Mouse (Mus musculus): ENCODE results near the gene Atp2a1. TPM values are rescaled to one million over a fixed set of nuclear protein-coding genes. Genes with fewer than 3 reads are reported as not detected.
"Not testable (repeated sequence)": the region's sequence is repeated elsewhere in the genome, so short reads cannot be mapped to it uniquely, and the experiment has no call there.

Gene Atp2a1
- polyA plus RNA-seq, 1 experiment from 2014 or later: not detected

DNA sequence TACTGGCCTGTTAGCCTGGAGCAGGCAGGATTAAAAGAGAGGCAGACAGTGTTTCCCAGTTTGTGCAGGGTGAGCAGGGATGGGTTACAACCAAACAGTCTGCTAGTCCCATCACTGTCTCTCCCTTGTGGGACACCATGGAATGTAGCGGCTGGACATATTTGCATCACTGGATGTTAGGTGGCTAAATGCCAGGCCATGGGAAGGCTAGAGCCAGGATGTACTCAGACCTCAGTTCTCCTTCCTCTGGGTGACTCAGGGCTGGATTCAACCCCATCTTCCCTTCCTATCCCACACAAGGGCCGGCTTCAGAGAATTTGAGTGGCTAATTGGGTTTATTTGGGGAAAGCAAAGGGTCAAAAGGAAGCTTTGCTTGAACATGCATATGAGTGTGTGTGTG, 54.2 kb downstream of the Atp2a1 start:
- Histone ChIP-seq H3K9me3 (ENCODE audit: control insufficient read depth, low read length) (no peaks in the 10 kb centered on the region), H3K36me3 (ENCODE audit: control insufficient read depth, insufficient read depth, low read length) (no peaks in the 10 kb centered on the region), H3K4me3 (ENCODE audit: low read depth, low read length) (no peak overlapping the region), H3K27me3 (ENCODE audit: control insufficient read depth, insufficient read depth, low read length) (no peaks in the 10 kb centered on the region), H3K4me2 (ENCODE audit: low read depth, low read length, severe bottlenecking) (no peak overlapping the region), H3K4me1 (replicated peaks; ENCODE audit: control insufficient read depth, insufficient read depth, low read length) (no peaks in the 10 kb centered on the region), H3K9ac (ENCODE audit: low read length) (no peak overlapping the region), H3K27ac (ENCODE audit: low read depth, low read length) (no peak overlapping the region)
- DNase-seq (ENCODE audit: low spot score) (no peak), ATAC-seq (replicated peaks; ENCODE audit: low FRiP score) (no peak)
- WGBS: 83% methylated on average over 2 of the region's 2 CpGs

DNA sequence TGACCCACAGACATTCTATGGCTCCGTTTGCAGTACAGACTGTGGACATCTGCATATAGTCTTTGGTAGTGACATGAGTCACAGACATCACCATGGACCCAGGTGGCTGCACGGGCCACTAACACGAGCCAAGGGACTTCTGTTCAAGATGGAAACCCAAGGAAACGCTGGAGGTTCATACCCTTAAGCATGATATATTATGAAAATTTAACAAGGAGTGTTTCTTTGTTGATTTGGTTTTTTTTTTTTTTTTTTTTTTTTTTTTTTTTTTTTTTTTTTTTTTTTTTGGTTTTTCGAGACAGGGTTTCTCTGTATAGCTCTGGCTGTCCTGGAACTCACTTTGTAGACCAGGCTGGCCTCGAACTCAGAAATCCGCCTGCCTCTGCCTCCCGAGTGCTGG, 60.4 kb downstream of the Atp2a1 start:
- H3K9ac ChIP-seq (ENCODE audit: low read length); H3K27ac ChIP-seq (ENCODE audit: low read depth, low read length); DNase-seq (ENCODE audit: low spot score); H3K27me3 ChIP-seq (ENCODE audit: control insufficient read depth, insufficient read depth, low read length); H3K4me2 ChIP-seq (ENCODE audit: low read depth, low read length, severe bottlenecking); H3K36me3 ChIP-seq (ENCODE audit: control insufficient read depth, insufficient read depth, low read length); H3K4me3 ChIP-seq (ENCODE audit: low read depth, low read length); H3K4me1 ChIP-seq (replicated peaks; ENCODE audit: control insufficient read depth, insufficient read depth, low read length); ATAC-seq (replicated peaks; ENCODE audit: low FRiP score); H3K9me3 ChIP-seq (ENCODE audit: control insufficient read depth, low read length): not testable (repeated sequence)
- 74% methylated on average over 7 of the region's 8 CpGs for WGBS

GRCm38 (mm10) chr7:126399548-126399947, 63.4 kb downstream of the Atp2a1 start:
- 12% methylated on average over 5 of the region's 5 CpGs for WGBS
- no peak overlapping the region for H3K9ac ChIP-seq (ENCODE audit: low read length)
- no peak overlapping the region for H3K4me3 ChIP-seq (ENCODE audit: low read depth, low read length)
- 0 out of 2 replicates have a peak, but pooled peaks cover 3% of the 10 kb centered on the region for H3K4me1 ChIP-seq (replicated peaks; ENCODE audit: control insufficient read depth, insufficient read depth, low read length)
- no peaks in the 10 kb centered on the region for H3K27me3 ChIP-seq (ENCODE audit: control insufficient read depth, insufficient read depth, low read length)
- H3K27ac ChIP-seq (ENCODE audit: low read depth, low read length): no peak overlapping the region
- peak; percentile 89 for DNase-seq (ENCODE audit: low spot score)
- no peak overlapping the region for H3K4me2 ChIP-seq (ENCODE audit: low read depth, low read length, severe bottlenecking)
- no peaks in the 10 kb centered on the region for H3K9me3 ChIP-seq (ENCODE audit: control insufficient read depth, low read length)
- no peak for ATAC-seq (replicated peaks; ENCODE audit: low FRiP score)
- no peaks in the 10 kb centered on the region for H3K36me3 ChIP-seq (ENCODE audit: control insufficient read depth, insufficient read depth, low read length)

DNA sequence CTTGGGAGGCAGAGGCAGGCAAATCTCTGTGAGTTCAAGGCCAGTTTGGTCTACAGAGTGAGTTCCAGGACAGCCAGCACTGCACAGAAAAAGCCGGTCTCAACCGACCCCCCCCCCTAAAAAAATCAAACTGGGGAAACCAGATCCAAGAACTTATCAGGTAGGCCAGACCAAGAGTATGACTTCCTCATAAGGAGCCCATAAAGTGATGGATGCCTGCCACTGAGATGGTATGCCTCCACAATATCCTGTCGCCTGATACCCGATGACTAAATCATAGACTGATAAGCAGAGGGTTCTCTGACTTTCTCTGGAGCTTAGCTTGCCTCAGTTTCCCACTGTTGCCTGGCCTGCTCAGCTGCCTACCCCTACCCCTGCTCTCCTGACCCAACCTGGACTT, 65.1 kb downstream of the Atp2a1 start:
- 95% methylated on average over 4 of the region's 4 CpGs for WGBS
- Histone ChIP-seq H3K4me1 (replicated peaks; ENCODE audit: control insufficient read depth, insufficient read depth, low read length) (0 out of 2 replicates have a peak, but pooled peaks cover 3% of the 10 kb centered on the region), H3K9me3 (ENCODE audit: control insufficient read depth, low read length) (no peaks in the 10 kb centered on the region), H3K27me3 (ENCODE audit: control insufficient read depth, insufficient read depth, low read length) (no peaks in the 10 kb centered on the region), H3K4me3 (ENCODE audit: low read depth, low read length) (no peak overlapping the region), H3K4me2 (ENCODE audit: low read depth, low read length, severe bottlenecking) (no peak overlapping the region), H3K27ac (ENCODE audit: low read depth, low read length) (no peak overlapping the region), H3K36me3 (ENCODE audit: control insufficient read depth, insufficient read depth, low read length) (no peaks in the 10 kb centered on the region), H3K9ac (ENCODE audit: low read length) (no peak overlapping the region)
- ATAC-seq (replicated peaks; ENCODE audit: low FRiP score): no peak
- DNase-seq (ENCODE audit: low spot score): no peak

GRCm38 (mm10) chr7:126397221-126397620, 65.7 kb downstream of the Atp2a1 start:
- H3K9ac ChIP-seq (ENCODE audit: low read length): peak overlapping the region; percentile 9; the same call in 1 of the 2 replicates
- H3K36me3 ChIP-seq (ENCODE audit: control insufficient read depth, insufficient read depth, low read length): no peaks in the 10 kb centered on the region
- H3K27me3 ChIP-seq (ENCODE audit: control insufficient read depth, insufficient read depth, low read length): no peaks in the 10 kb centered on the region
- peak overlapping the region; percentile 89; the same call in 1 of the 2 replicates for H3K4me3 ChIP-seq (ENCODE audit: low read depth, low read length)
- H3K4me2 ChIP-seq (ENCODE audit: low read depth, low read length, severe bottlenecking): no peak overlapping the region; the same call in 1 of the 2 replicates
- DNase-seq (ENCODE audit: low spot score): no peak
- no peak for ATAC-seq (replicated peaks; ENCODE audit: low FRiP score)
- H3K27ac ChIP-seq (ENCODE audit: low read depth, low read length): no peak overlapping the region
- 50% methylated on average over 6 of the region's 6 CpGs for WGBS
- H3K4me1 ChIP-seq (replicated peaks; ENCODE audit: control insufficient read depth, insufficient read depth, low read length): 0 out of 2 replicates have a peak, but pooled peaks cover 3% of the 10 kb centered on the region
- H3K9me3 ChIP-seq (ENCODE audit: control insufficient read depth, low read length): no peaks in the 10 kb centered on the region

DNA sequence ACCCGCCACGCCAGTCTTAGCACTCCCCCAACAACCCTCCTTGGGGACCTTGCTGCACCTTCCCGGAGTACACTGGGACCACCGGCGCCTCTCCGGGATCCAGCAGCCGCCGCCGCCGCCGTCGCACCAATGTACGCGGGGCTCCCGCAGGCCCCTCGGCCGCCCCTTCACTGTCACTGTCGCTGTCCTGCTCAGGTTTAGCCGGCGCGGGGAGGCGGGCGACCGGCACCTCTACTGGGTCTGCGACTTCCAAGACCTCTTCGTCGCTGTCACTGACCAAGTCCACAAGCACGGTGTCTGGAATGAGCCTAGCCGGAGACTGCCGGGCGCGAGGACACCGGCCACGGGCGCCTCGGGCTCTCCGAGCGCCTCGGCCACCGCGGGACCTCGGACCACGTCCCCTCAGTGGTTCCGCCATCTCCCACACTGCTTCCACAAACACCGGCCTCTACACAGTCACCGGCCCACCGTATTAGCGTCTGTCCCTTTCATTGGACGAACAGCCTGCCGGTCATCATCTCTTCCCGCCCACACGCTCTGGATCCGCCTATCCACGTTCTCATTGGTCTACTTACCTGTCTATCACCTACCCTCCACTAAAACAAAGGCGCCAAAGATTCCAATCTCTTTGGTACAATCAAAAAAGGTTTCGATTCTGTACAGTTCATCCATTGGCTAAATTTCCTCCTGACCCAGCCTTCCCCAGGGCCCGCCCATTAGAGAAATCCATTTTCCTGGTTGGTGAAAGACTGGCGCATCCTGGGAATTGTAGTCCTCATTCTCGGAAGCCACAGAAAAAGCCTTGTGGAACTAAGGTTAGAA, 66.4 kb downstream of the Atp2a1 start, which contains the start of gene Nfatc2ip:
Nfatc2ip (minus strand) TSS at position 440 of the 822 bp plus-strand sequence.
- ATAC-seq (replicated peaks; ENCODE audit: low FRiP score) (peak; percentile 100), DNase-seq (ENCODE audit: low spot score) (peak; percentile 95)
- no peaks in the 10 kb centered on the region for H3K27me3 ChIP-seq (ENCODE audit: control insufficient read depth, insufficient read depth, low read length)
- H3K9me3 ChIP-seq (ENCODE audit: control insufficient read depth, low read length): no peaks in the 10 kb centered on the region
- H3K9ac ChIP-seq (ENCODE audit: low read length): peak within 1 kb of the TSS; percentile 76
- 0 out of 2 replicates have a peak, but pooled peaks cover 3% of the 10 kb centered on the region for H3K4me1 ChIP-seq (replicated peaks; ENCODE audit: control insufficient read depth, insufficient read depth, low read length)
- H3K27ac ChIP-seq (ENCODE audit: low read depth, low read length): no peak within 1 kb of the TSS
- H3K4me3 ChIP-seq (ENCODE audit: low read depth, low read length): peak within 1 kb of the TSS; percentile 89
- under 1% methylated on average over 59 of the region's 59 CpGs for WGBS
- no peaks in the 10 kb centered on the region for H3K36me3 ChIP-seq (ENCODE audit: control insufficient read depth, insufficient read depth, low read length)
- H3K4me2 ChIP-seq (ENCODE audit: low read depth, low read length, severe bottlenecking): peak within 1 kb of the TSS; percentile 71

Other genes with a start within 250 kb of the Atp2a1 start
- 194 and 214 TPM in 2 replicates for gene Sbk1, start 190.5 kb downstream of the Atp2a1 start, polyA plus RNA-seq (2014; fragmentation: Nextera tagmentation; extraction: Ambion mirVana)
- gene Lat, start 93.5 kb downstream of the Atp2a1 start, polyA plus RNA-seq (2014; fragmentation: Nextera tagmentation; extraction: Ambion mirVana): 2.2 and 2.5 TPM in 2 replicates
- 52.4 and 53.9 TPM in 2 replicates for gene Spns1, start 85.7 kb downstream of the Atp2a1 start, polyA plus RNA-seq (2014; fragmentation: Nextera tagmentation; extraction: Ambion mirVana)
- 3.6 and 4.5 TPM in 2 replicates for gene Nfatc2ip, start 66.4 kb downstream of the Atp2a1 start, polyA plus RNA-seq (2014; fragmentation: Nextera tagmentation; extraction: Ambion mirVana)
- gene Cd19, start 48.2 kb downstream of the Atp2a1 start, polyA plus RNA-seq (2014; fragmentation: Nextera tagmentation; extraction: Ambion mirVana): not detected in 2 replicates
- gene Rabep2, start 34.3 kb downstream of the Atp2a1 start, polyA plus RNA-seq (2014; fragmentation: Nextera tagmentation; extraction: Ambion mirVana): 23.4 and 24.8 TPM in 2 replicates
- gene Sh2b1, start 12.3 kb upstream of the Atp2a1 start, polyA plus RNA-seq (2014; fragmentation: Nextera tagmentation; extraction: Ambion mirVana): 53.5 and 55.6 TPM in 2 replicates
- gene Tufm, start 24.3 kb upstream of the Atp2a1 start, polyA plus RNA-seq (2014; fragmentation: Nextera tagmentation; extraction: Ambion mirVana): 138 and 160 TPM in 2 replicates
- 81.4 and 81.8 TPM in 2 replicates for gene Atxn2l, start 40.3 kb upstream of the Atp2a1 start, polyA plus RNA-seq (2014; fragmentation: Nextera tagmentation; extraction: Ambion mirVana)
- gene Eif3c, start 103.3 kb upstream of the Atp2a1 start, polyA plus RNA-seq (2014; fragmentation: Nextera tagmentation; extraction: Ambion mirVana): 175 and 184 TPM in 2 replicates
- gene Apobr, start 121.8 kb upstream of the Atp2a1 start, polyA plus RNA-seq (2014; fragmentation: Nextera tagmentation; extraction: Ambion mirVana): 0.69 and 0.77 TPM in 2 replicates
- 22.8 and 23.0 TPM in 2 replicates for gene Cln3, start 122.7 kb upstream of the Atp2a1 start, polyA plus RNA-seq (2014; fragmentation: Nextera tagmentation; extraction: Ambion mirVana)
- gene Il27, start 131.8 kb upstream of the Atp2a1 start, polyA plus RNA-seq (2014; fragmentation: Nextera tagmentation; extraction: Ambion mirVana): not detected in 2 replicates
- 1.6 and 3.2 TPM in 2 replicates for gene Nupr1, start 167.8 kb upstream of the Atp2a1 start, polyA plus RNA-seq (2014; fragmentation: Nextera tagmentation; extraction: Ambion mirVana)
- 53.6 and 72.3 TPM in 2 replicates for gene Sgf29, start 186.2 kb upstream of the Atp2a1 start, polyA plus RNA-seq (2014; fragmentation: Nextera tagmentation; extraction: Ambion mirVana)
- gene Sult1a1, start 213.3 kb upstream of the Atp2a1 start, polyA plus RNA-seq (2014; fragmentation: Nextera tagmentation; extraction: Ambion mirVana): 0.21 and 0.52 TPM in 2 replicates
- gene Bola2, start 232.3 kb upstream of the Atp2a1 start, polyA plus RNA-seq (2014; fragmentation: Nextera tagmentation; extraction: Ambion mirVana): 162 and 167 TPM in 2 replicates
- gene Slx1b, start 232.7 kb upstream of the Atp2a1 start, polyA plus RNA-seq (2014; fragmentation: Nextera tagmentation; extraction: Ambion mirVana): 11.2 and 13.1 TPM in 2 replicates
- 39.0 and 45.8 TPM in 2 replicates for gene Coro1a, start 244.7 kb upstream of the Atp2a1 start, polyA plus RNA-seq (2014; fragmentation: Nextera tagmentation; extraction: Ambion mirVana)

Data from forebrain, embryonic 11.5 days (tissue).